Mouse (Mus musculus): ENCODE data around the gene Rab3ip.

The Rab3ip gene

GRCm38 (mm10) chr10:116957867-116958551 is 7.4 kb upstream of the Rab3ip start:
- DNase-seq = no peak

GRCm38 (mm10) chr10:116956483-116957158 is 6.1 kb upstream of the Rab3ip start:
- DNase-seq = no peak

GRCm38 (mm10) chr10:116955191-116955590 is 4.6 kb upstream of the Rab3ip start:
- DNase-seq = peak; percentile 52

GRCm38 (mm10) chr10:116950886-116951285 is 317 bp upstream of the Rab3ip start:
- no peak for DNase-seq

- peak; percentile 24 for DNase-seq
Observed at GRCm38 (mm10) chr10:116949111-116950008, 1.2 kb downstream of the Rab3ip start.

GRCm38 (mm10) chr10:116948414-116948813 is 2.2 kb downstream of the Rab3ip start:
- no peak for DNase-seq

GRCm38 (mm10) chr10:116944940-116945339 is 5.6 kb downstream of the Rab3ip start:
- DNase-seq = no peak

- no peak for DNase-seq
Observed at GRCm38 (mm10) chr10:116944144-116944543, 6.4 kb downstream of the Rab3ip start.

- peak; percentile 35 for DNase-seq
Observed at GRCm38 (mm10) chr10:116943025-116943424, 7.5 kb downstream of the Rab3ip start.

GRCm38 (mm10) chr10:116935028-116935427 is 15.5 kb downstream of the Rab3ip start:
- DNase-seq = no peak

- DNase-seq = no peak
Observed at GRCm38 (mm10) chr10:116933794-116934193, 16.8 kb downstream of the Rab3ip start.

- no peak for DNase-seq
Observed at GRCm38 (mm10) chr10:116932418-116932817, 18.2 kb downstream of the Rab3ip start.

GRCm38 (mm10) chr10:116931497-116932179 is 18.9 kb downstream of the Rab3ip start:
- no peak for DNase-seq

- no peak for DNase-seq
Observed at GRCm38 (mm10) chr10:116930936-116931335, 19.6 kb downstream of the Rab3ip start.

GRCm38 (mm10) chr10:116930506-116930905 is 20.1 kb downstream of the Rab3ip start:
- DNase-seq = peak; percentile 51

- DNase-seq = no peak
Observed at GRCm38 (mm10) chr10:116928826-116929225, 21.7 kb downstream of the Rab3ip start.

- no peak for DNase-seq
Observed at GRCm38 (mm10) chr10:116926428-116927113, 24.0 kb downstream of the Rab3ip start.

GRCm38 (mm10) chr10:116923651-116924495 is 26.7 kb downstream of the Rab3ip start:
- no peak for DNase-seq

- DNase-seq = no peak
Observed at GRCm38 (mm10) chr10:116922161-116922560, 28.4 kb downstream of the Rab3ip start.

- no peak for DNase-seq
Observed at GRCm38 (mm10) chr10:116921416-116921815, 29.2 kb downstream of the Rab3ip start.

- DNase-seq = no peak
Observed at GRCm38 (mm10) chr10:116920641-116921040, 29.9 kb downstream of the Rab3ip start.

Data from lung, postnatal 10 days (tissue).